25 mouse cellular contexts compared by ENCODE assay signal in the genomic region with DNA sequence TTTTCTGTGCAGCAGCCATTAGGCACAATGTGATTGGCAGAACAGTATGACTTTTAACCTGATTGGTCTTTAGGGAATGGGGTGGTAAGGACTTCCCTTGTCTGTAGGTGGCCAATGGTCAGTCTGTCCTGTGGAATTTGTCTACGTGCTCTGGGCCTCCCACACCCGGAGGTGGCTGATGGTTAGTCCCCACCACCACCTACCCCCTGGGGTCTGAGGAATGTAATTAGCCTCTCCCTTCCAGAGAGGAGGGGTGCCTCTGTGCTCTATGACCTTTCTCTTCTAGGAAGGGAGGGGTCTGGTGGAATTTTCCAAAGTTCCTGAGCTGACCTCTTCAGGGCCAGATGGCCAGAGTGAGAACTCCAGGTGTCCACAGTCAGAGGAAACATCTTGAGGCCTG.
"Had no signal": no experiment of that assay in that cellular context is flagged by ENCODE, and none has a peak within 500 bp of the region (broad histone marks: within the 10 kb centered on the region; RNA-seq: fewer than 3 reads in every experiment).

No protein-coding gene starts in this region.

- H3K4me1 ChIP-seq: liver, embryonic 15.5 days had no signal

- H3K4me3 ChIP-seq: heart, adult 2 months; heart, embryonic 13.5 days; heart, embryonic 15.5 days; hindbrain, embryonic 13.5 days; hindbrain, embryonic 15.5 days; layer of hippocampus, adult 2 months; left cerebral cortex, adult 2 months; limb, embryonic 10.5 days; limb, embryonic 12.5 days; liver, embryonic 13.5 days; liver, embryonic 15.5 days had no signal

- H3K9me3 ChIP-seq: heart, embryonic 13.5 days; heart, embryonic 15.5 days; hindbrain, embryonic 13.5 days; hindbrain, embryonic 15.5 days; limb, embryonic 10.5 days; limb, embryonic 12.5 days; liver, embryonic 13.5 days; liver, embryonic 15.5 days had no signal

- DNase-seq: gastrocnemius, postnatal 14 days; gastrocnemius, postnatal 36 days; heart, adult 11 months; heart, adult 2 months; heart, postnatal 14 days; heart, postnatal 36 days; kidney, adult 18-20 months; kidney, adult 8-10 months; kidney, postnatal 10 days; kidney, postnatal 25 days; liver; liver, embryonic 13.5 days had no signal

- H3K36me3 ChIP-seq: heart, embryonic 13.5 days; heart, embryonic 15.5 days; hindbrain, embryonic 13.5 days; hindbrain, embryonic 15.5 days; limb, embryonic 10.5 days; limb, embryonic 12.5 days; liver, embryonic 13.5 days; liver, embryonic 15.5 days had no signal

- ATAC-seq: hindbrain, postnatal 0 days; intestine, embryonic 16.5 days had no signal

- H3K27me3 ChIP-seq: heart, embryonic 13.5 days; heart, embryonic 15.5 days; hindbrain, embryonic 13.5 days; hindbrain, embryonic 15.5 days; limb, embryonic 12.5 days had no signal

- H3K4me2 ChIP-seq: heart, embryonic 11.5 days; heart, embryonic 13.5 days; heart, embryonic 15.5 days; hindbrain, embryonic 13.5 days; hindbrain, embryonic 15.5 days; limb, embryonic 12.5 days; liver, embryonic 11.5 days; liver, embryonic 13.5 days; liver, embryonic 15.5 days had no signal

- H3K9ac ChIP-seq: heart, embryonic 13.5 days; heart, embryonic 15.5 days; hindbrain, embryonic 13.5 days; hindbrain, embryonic 15.5 days; limb, embryonic 12.5 days; liver, embryonic 13.5 days; liver, embryonic 15.5 days had no signal

- H3K27ac ChIP-seq: heart, adult 2 months; heart, embryonic 13.5 days; heart, embryonic 15.5 days; hindbrain, embryonic 13.5 days; hindbrain, embryonic 15.5 days; hindbrain, postnatal 0 days; layer of hippocampus, adult 2 months; left cerebral cortex, adult 2 months; limb, embryonic 10.5 days; limb, embryonic 12.5 days; liver, embryonic 13.5 days; liver, embryonic 15.5 days had no signal
